Mouse (Mus musculus): ENCODE data around the gene Gm17124. TPM values are rescaled to one million over a fixed set of nuclear protein-coding genes. Genes with fewer than 3 reads are reported as not detected.

Gene Gm17124
- not detected in 2 replicates for polyA plus RNA-seq (2021; fragmentation: Nextera tagmentation)
- long read RNA-seq, experiment 1, result 0 reads
- long read RNA-seq, experiment 2, result 0 reads

GRCm38 (mm10) chr14:42599782-42600181 lies at the start of gene Gm17124:
TSS of gene Gm17124 (minus strand) at chr14:42599882.

GRCm38 (mm10) chr14:42641817-42642216 lies 42.1 kb upstream of the Gm17124 start, which contains the start of gene Gm3633:
TSS of gene Gm3633 (minus strand) at chr14:42641917.

Small RNA genes within 50 kb of the gene (microRNA-seq; reads per million reads assigned to microRNA genes)
- gene Gm23620 (not detected), gene Gm25228 (not detected)

Other genes with a start within 250 kb of the Gm17124 start
- gene Gm8005, start 160.2 kb downstream of the Gm17124 start, polyA plus RNA-seq (2021; fragmentation: Nextera tagmentation), result not detected in 2 replicates
- gene Gm8011, start 136.0 kb downstream of the Gm17124 start, polyA plus RNA-seq (2021; fragmentation: Nextera tagmentation), result not detected in 2 replicates
- gene Gm8020, start 97.5 kb downstream of the Gm17124 start, polyA plus RNA-seq (2021; fragmentation: Nextera tagmentation), result not detected in 2 replicates
- gene Gm8024, start 75.6 kb downstream of the Gm17124 start, polyA plus RNA-seq (2021; fragmentation: Nextera tagmentation), result not detected in 2 replicates
- not detected in 2 replicates for gene Gm3633, start 42.0 kb upstream of the Gm17124 start, polyA plus RNA-seq (2021; fragmentation: Nextera tagmentation)
- not detected in 2 replicates for gene Gm10378, start 56.1 kb upstream of the Gm17124 start, polyA plus RNA-seq (2021; fragmentation: Nextera tagmentation)
- not detected in 2 replicates for gene Gm3015, start 168.9 kb upstream of the Gm17124 start, polyA plus RNA-seq (2021; fragmentation: Nextera tagmentation)
- not detected in 2 replicates for gene Gm10377, start 198.1 kb upstream of the Gm17124 start, polyA plus RNA-seq (2021; fragmentation: Nextera tagmentation)

All from layer of hippocampus, adult 6 months (tissue).